Mouse (Mus musculus) testis, adult 2 months (tissue): Measurements from ENCODE around the gene Sfi1.
"Not testable (repeated sequence)": the region's sequence is repeated elsewhere in the genome, so short reads cannot be mapped to it uniquely, and the experiment has no call there.

Experiments used
- CTCF ChIP-seq: fragments of 200-500 bp; IDR thresholded peaks from 2 replicates; pipeline ENCODE4 v1.5.1; 2012; ENCODE audit warnings: low read depth, mild to moderate bottlenecking, inconsistent platforms, low read length, moderate library complexity; ENCODE audit not compliant: control insufficient read depth, insufficient read depth, insufficient replicate concordance
- POLR2A ChIP-seq: fragments of 200-500 bp; IDR thresholded peaks from 2 replicates; pipeline ENCODE4 v1.6.1; 2012; ENCODE audit warnings: low read depth, mild to moderate bottlenecking, inconsistent platforms, low read length, moderate library complexity; ENCODE audit not compliant: control insufficient read depth

DNA sequence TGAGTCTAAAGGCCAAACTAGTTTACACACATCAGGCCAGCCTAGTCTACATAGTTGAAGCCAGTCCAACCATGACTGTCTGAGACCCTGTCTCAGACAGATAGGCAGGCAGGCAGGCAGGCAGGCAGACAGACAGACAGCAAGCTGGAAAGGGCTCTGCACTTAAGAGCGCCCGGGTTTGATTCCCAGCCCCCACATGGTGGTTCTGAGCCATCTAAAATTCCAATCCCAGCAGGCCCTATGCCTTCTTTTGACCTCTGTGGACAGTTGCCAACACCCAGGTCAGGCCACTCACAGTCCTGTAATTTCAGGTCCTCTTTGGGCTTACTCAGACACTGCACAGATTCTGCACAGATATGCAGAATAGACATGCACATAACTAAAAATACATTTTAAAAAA lies 46.5 kb downstream of the Sfi1 start:
- not testable (repeated sequence) for TF ChIP-seq CTCF, POLR2A
